Mouse (Mus musculus) embryonic fibroblast, embryonic 13.5 days (primary cell): ENCODE measurements at regions not wholly inside any gene's neighbourhood (a gene's known extent, or its start where the extent isn't known, plus 50 kb on each side); places are given as distances from the start of the nearest gene placed in this dataset.

Experiments
- H3K27ac ChIP-seq: 2 replicates; pipeline ENCODE4 v1.5.1; 2012; ENCODE audit warnings: low read length, control low read depth, inconsistent platforms; ENCODE audit not compliant: insufficient read depth
- H3K4me1 ChIP-seq: 2 replicates; pipeline ENCODE4 v1.6.1; 2011; ENCODE audit warnings: low read length; ENCODE audit not compliant: control insufficient read depth, insufficient read depth
- H3K4me3 ChIP-seq: 2 replicates; pipeline ENCODE4 v1.5.1; 2011; ENCODE audit warnings: mild to moderate bottlenecking, control low read depth, low read length; ENCODE audit not compliant: insufficient read depth
- CTCF ChIP-seq: IDR thresholded peaks from 2 replicates; pipeline ENCODE4 v1.5.1; 2011; ENCODE audit warnings: mild to moderate bottlenecking, control low read depth, low read length, moderate library complexity, borderline replicate concordance; ENCODE audit not compliant: insufficient read depth
- POLR2A ChIP-seq: IDR thresholded peaks from 2 replicates; pipeline ENCODE4 v1.6.1; 2011; ENCODE audit warnings: low read depth, mild to moderate bottlenecking, control low read depth, low read length, moderate library complexity

DNA sequence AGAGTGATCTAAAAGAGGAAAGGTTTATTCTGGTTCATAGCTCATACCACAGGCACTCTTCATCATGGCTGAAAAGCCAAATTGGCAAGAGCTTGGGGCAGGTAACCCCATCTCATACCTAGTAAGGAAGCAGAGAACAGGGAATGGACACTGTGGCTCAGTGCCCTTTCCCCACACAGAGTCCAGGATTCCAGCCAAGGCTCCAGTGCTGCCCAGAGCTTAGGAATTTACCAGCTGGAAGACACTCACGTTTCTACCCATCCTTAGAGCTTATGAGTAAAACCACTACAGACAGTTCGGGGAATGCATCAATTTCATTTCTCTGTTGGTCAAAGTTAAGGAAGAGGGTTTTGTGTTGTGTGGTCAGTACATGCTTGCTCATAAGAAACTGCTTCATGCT, 241.0 kb downstream of the Snx13 start:
- Histone ChIP-seq H3K27ac (no peak overlapping the region; the same call in 1 of the 2 replicates), H3K4me3 (no peak overlapping the region), H3K4me1 (peaks cover 7% of the 10 kb centered on the region; the same call in 1 of the 2 replicates)
- no peak for TF ChIP-seq CTCF
- TF ChIP-seq POLR2A, result no peak

DNA sequence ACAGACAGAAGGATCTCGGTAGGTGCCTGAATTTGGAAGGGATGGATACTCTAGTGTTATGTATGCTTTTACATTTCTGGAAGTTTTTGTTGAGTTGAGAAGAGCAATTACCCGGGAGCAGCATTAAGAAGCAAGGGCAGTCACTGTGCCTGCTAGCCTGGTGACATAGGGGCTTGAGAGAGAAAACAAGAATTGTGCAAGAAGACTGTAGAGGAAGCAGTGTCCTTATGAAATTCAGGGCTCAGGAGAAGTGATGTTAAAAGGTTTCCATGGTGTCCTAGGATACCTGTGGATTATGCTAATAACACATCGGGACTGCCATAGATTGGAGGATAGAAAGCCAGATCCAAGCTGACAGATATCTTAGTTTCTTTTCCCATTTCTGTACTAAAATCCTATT, 240.6 kb downstream of the Snx13 start:
- Histone ChIP-seq H3K27ac (peak overlapping the region; percentile 31), H3K4me3 (no peak overlapping the region), H3K4me1 (peaks cover 7% of the 10 kb centered on the region; the same call in 1 of the 2 replicates)
- TF ChIP-seq CTCF (no peak), POLR2A (no peak)

DNA sequence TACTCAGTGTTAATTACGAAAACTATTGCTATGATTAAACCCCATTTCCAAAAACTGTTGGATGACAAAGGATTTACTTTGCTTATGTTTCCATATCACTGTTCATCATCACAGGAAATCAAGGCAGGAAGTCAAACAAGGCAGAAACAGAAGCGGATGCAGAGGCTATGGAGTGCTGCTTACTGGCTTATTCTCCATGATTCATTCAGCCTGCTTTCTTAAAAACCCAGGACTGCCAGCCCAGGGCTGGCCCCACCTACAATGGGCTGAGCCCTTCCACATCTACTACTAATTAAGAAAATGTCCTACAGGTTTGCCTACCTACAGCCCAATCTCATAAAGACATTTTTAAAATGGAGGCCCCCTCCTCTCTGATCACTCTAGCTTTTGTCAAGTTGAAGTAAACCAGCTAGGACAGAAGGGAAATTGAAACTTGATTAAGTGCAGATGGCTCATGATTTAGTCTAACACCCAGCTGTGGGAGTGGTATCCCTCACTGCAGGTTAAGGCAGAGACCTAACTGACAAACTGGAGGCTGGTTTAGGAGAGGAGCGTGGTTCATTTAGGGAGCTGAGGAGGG, 240.1 kb downstream of the Snx13 start:
- no peak for TF ChIP-seq CTCF
- peaks cover 6% of the 10 kb centered on the region; the same call in 1 of the 2 replicates for H3K4me1 ChIP-seq
- H3K4me3 ChIP-seq, result no peak overlapping the region
- H3K27ac ChIP-seq, result peak overlapping the region; percentile 31

DNA sequence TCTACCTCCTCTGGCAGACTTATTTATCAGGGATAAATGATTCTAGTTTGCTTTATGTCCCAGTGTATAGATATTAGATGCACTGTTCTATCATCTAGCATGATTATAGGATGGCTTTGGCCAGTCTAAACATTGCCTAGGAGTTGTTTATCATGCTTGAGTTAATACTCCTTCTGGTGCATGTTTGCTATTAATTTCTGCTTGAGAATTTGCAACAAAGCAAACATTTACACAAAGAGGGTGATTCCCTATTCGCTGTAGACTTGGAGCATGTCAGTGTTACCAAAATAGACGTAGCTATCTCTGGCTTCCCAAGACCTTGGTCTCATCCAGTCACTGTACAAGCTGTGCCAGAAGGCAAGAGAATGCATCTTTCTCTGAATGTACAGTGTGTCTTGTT, 237.4 kb downstream of the Snx13 start:
- H3K27ac ChIP-seq, result 0 out of 2 replicates have a peak overlapping the region, but pooled peaks have one; percentile 40
- H3K4me3 ChIP-seq, result no peak overlapping the region
- peaks cover 3% of the 10 kb centered on the region; the same call in 1 of the 2 replicates for H3K4me1 ChIP-seq
- TF ChIP-seq CTCF (no peak), POLR2A (no peak)

DNA sequence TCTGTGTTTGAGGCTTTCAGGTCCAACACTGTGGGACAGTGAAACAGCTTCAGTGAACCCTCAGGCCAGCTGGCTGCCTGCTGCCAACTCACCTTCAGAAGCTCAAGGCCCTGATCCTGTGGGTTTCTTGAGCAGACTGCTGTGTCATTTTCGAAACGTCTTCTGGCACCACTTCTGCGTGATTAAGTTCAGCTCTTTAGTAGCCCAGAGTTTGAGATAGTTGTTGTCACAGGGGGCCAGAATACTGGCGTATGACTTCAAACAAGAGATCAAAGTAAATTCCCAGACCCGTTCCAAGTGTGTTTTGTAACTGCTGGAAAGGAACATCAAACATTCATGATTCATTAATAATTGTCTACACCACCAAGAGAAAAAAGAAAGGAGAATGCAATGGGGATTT, 236.9 kb downstream of the Snx13 start:
- peaks cover 3% of the 10 kb centered on the region; the same call in 1 of the 2 replicates for H3K4me1 ChIP-seq
- TF ChIP-seq CTCF, result no peak
- no peak for TF ChIP-seq POLR2A
- H3K4me3 ChIP-seq, result no peak overlapping the region
- no peak overlapping the region for H3K27ac ChIP-seq

DNA sequence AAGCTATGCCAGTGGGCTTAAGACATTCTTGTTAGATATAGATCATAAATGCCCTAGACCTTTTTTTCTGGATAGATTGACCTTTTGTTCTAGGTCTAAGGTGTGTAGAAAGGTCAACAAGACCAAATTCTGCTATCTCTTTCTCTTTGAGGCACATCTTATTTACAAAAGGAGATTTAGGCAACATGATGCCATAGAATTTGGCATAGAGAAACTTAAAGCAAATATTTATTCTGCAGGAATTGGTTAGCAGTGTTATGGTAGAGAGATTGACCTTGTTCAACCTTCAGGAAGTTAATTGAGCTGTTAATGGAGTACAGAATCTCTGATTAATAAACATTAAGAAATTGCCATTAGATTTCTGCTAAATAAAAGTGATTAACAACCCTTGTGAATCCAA, 236.4 kb downstream of the Snx13 start:
- TF ChIP-seq POLR2A, result no peak
- TF ChIP-seq CTCF, result no peak
- H3K4me3 ChIP-seq, result no peak overlapping the region
- H3K4me1 ChIP-seq, result peaks cover 3% of the 10 kb centered on the region; the same call in 1 of the 2 replicates
- no peak overlapping the region for H3K27ac ChIP-seq

DNA sequence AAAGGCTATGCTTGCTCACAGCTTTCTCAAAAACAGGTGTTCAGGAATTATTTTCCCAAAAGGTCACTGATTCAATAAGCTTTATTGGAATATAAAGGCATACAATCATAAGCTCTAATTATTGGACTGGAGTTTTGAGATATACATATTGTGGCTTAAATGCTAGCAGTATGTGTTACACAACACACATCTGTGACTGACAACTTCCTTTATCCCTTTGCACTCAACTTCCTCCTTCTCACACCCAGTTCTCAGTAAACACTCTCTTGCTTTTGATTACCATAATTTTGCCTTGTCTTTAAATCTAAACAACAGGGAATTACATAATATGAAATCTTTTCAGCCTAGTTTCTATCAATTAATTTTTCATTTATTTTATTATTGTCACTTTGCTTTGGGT, 222.5 kb downstream of the Snx13 start:
- TF ChIP-seq POLR2A, result no peak
- H3K4me1 ChIP-seq, result peaks cover 3% of the 10 kb centered on the region; the same call in 1 of the 2 replicates

DNA sequence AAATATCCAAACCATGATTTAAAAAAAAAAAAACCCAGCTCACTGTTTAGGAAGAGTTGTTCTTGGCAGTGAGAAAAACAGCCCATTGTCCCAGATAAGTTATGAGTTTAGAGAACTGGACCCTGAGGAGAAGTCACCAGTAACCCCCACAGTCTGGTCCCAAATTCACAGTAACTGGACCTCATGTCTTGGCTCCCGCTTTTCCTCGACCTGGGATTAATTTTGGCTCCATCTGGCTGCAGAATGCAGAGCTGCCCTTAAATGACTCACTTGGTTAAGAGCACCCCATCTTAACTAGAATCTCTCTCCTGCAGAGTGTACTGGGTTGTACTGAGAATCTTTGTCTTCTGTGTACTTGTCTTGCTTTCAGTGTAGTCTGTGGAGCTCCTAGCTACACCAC, 221.0 kb downstream of the Snx13 start:
- Histone ChIP-seq H3K4me3 (no peak overlapping the region), H3K27ac (no peak overlapping the region), H3K4me1 (peaks cover 3% of the 10 kb centered on the region; the same call in 1 of the 2 replicates)
- TF ChIP-seq POLR2A, result no peak
- TF ChIP-seq CTCF, result no peak

More for the DNA sequence above, 222.5 kb downstream of the Snx13 start:
- H3K27ac ChIP-seq, result no peak overlapping the region
- H3K4me3 ChIP-seq, result no peak overlapping the region

DNA sequence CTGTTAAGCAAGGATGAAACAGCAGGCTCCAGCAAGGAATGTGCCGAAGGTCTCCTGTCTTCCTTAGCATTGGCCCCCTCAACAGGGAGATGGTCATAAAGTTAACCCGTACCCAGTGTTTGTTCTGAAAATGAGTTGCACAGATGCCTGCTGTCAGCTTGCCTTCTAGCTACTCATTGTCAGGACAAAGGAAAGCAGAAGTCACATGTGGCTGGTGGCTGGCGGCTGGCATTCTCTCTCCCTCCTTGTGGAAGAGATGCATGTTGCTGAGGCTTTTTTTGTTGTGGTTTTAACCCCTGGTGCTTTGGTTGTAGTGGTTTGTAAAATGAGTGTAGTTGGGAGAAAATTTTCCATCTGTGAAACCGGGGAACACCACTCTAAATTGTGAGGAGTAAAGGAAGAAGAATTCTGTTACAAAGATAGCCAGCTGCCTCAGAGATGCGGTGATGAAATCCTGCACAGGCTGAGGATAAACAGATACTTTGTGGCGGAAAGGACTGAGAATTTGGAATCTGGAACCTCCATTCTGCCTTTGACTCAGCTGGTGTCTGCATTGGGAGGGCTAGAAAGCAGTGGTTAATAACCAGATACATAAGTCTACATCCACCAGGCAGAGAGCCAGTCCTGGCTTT, 220.2 kb downstream of the Snx13 start:
- Histone ChIP-seq H3K27ac (peak overlapping the region; percentile 30), H3K4me3 (no peak overlapping the region)
- no peak for TF ChIP-seq POLR2A

DNA sequence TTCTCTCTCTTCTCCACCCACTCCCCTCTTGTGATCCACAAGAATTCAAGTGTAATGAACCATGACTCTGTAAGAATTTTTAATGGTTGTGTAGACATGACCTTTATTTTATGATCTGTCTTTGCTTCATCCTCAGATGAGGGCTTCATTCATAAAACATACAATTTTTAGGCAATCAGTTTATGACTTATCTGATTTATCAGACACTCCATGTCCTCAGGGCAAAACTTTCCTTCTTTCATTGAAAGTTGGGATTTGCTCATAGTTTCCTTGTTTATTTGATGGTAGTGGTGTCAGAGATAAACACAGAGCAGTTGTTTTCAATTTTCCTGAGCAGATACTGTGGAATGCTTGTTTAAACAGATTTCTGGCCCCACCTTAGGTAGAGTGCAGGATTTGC, 212.8 kb downstream of the Snx13 start:
- Histone ChIP-seq H3K4me3 (no peak overlapping the region), H3K27ac (peak overlapping the region; percentile 11; the same call in 1 of the 2 replicates), H3K4me1 (peaks cover 2% of the 10 kb centered on the region; the same call in 1 of the 2 replicates)
- TF ChIP-seq CTCF (no peak), POLR2A (no peak)

More for the DNA sequence above, 220.2 kb downstream of the Snx13 start:
- H3K4me1 ChIP-seq, result peaks cover 3% of the 10 kb centered on the region; the same call in 1 of the 2 replicates
